Mouse (Mus musculus) spleen, adult 2 months (tissue): ENCODE measurements around the gene Gzmm. TPM values are rescaled to one million over a fixed set of nuclear protein-coding genes. Genes with fewer than 3 reads are reported as not detected.
A peak's percentile ranks its signal among the peaks of the same experiment; 100 is the strongest.

Source experiments
- DNase-seq, 2 experiments: peaks; one replicate each; pipeline versions ENCODE4 v3.0.0 to v3.0.0-alpha.2; 2012 to 2021; ENCODE audit warnings: low spot score in 2 of 2, low read depth in 1 of 2
- H3K27ac ChIP-seq: fragments of 200-500 bp; 2 replicates; pipeline ENCODE4 v1.5.1; 2012; ENCODE audit warnings: low read length, inconsistent platforms; ENCODE audit not compliant: insufficient read depth
- H3K27me3 ChIP-seq: fragments of 200-500 bp; 2 replicates; pipeline ENCODE4 v1.6.1; 2012; ENCODE audit warnings: mild to moderate bottlenecking, moderate library complexity, low read length, inconsistent platforms; ENCODE audit not compliant: control insufficient read depth, insufficient read depth
- H3K36me3 ChIP-seq: fragments of 200-500 bp; 2 replicates; pipeline ENCODE4 v1.6.1; 2012; ENCODE audit warnings: mild to moderate bottlenecking, low read length, inconsistent platforms; ENCODE audit not compliant: control insufficient read depth, insufficient read depth
- H3K4me1 ChIP-seq: fragments of 200-500 bp; 2 replicates; pipeline ENCODE4 v1.6.1; 2011; ENCODE audit warnings: inconsistent platforms; ENCODE audit not compliant: control insufficient read depth, insufficient read depth, insufficient read length
- H3K4me3 ChIP-seq: fragments of 200-500 bp; 2 replicates; pipeline ENCODE4 v1.5.1; 2011; ENCODE audit warnings: mild to moderate bottlenecking, inconsistent platforms; ENCODE audit not compliant: insufficient read depth, insufficient read length; ENCODE audit errors: extremely low read depth
- CTCF ChIP-seq: fragments of 200-500 bp; IDR thresholded peaks from 2 replicates; pipeline ENCODE4 v1.5.1; 2011; ENCODE audit warnings: mild to moderate bottlenecking, inconsistent platforms; ENCODE audit not compliant: insufficient read depth, insufficient read length, insufficient replicate concordance; ENCODE audit errors: extremely low read depth
- POLR2A ChIP-seq: fragments of 200-500 bp; IDR thresholded peaks from 2 replicates; pipeline ENCODE4 v1.6.1; 2011; ENCODE audit warnings: low read depth, low read length, inconsistent platforms
- WGBS: fragments of 180-500 bp; shearing (Covaris S2); methylation state at CpG from one replicate; pipeline ENCODE4 v1.1.7; 2018; 5-methylcytosine and 5-hydroxymethylcytosine counted together
- polyA plus RNA-seq: library from polyadenylated mRNA; depleted of rRNA; stranded (reverse); fragments of >200 nt; gene quantifications from 2 replicates; pipeline ENCODE4 v1.2.3, GENCODE M21; 2012

The Gzmm gene
- polyA plus RNA-seq, 1 experiment, result 1.8 TPM

GRCm38 (mm10) chr10:79712499-79713126, 23.8 kb downstream of the Gzmm start:
- H3K36me3 ChIP-seq, result peaks cover 14% of the 10 kb centered on the region
- TF ChIP-seq POLR2A, result no peak
- TF ChIP-seq CTCF, result peak; percentile 83; the same call in 1 of the 2 replicates
- H3K27ac ChIP-seq, result no peak overlapping the region
- 26% methylated on average over 5 of the region's 6 CpGs for WGBS
- H3K4me1 ChIP-seq, result peaks cover 7% of the 10 kb centered on the region; the same call in 1 of the 2 replicates
- DNase-seq, result peak in 1 of 2 experiments; percentile 66
- H3K4me3 ChIP-seq, result no peak overlapping the region
- H3K27me3 ChIP-seq, result peaks cover 12% of the 10 kb centered on the region

GRCm38 (mm10) chr10:79713163-79713562, 24.3 kb downstream of the Gzmm start:
- no peak overlapping the region for H3K4me3 ChIP-seq
- WGBS, result 49% methylated on average over 1 of the region's 1 CpGs
- TF ChIP-seq CTCF (no peak), POLR2A (no peak)
- no peak overlapping the region for H3K27ac ChIP-seq
- peaks cover 15% of the 10 kb centered on the region for H3K27me3 ChIP-seq
- H3K36me3 ChIP-seq, result peaks cover 14% of the 10 kb centered on the region
- H3K4me1 ChIP-seq, result peaks cover 7% of the 10 kb centered on the region; the same call in 1 of the 2 replicates
- DNase-seq, result no peak

GRCm38 (mm10) chr10:79714996-79715395, 26.2 kb downstream of the Gzmm start:
- no peak for TF ChIP-seq CTCF
- no peak for TF ChIP-seq POLR2A
- no peak overlapping the region for H3K4me3 ChIP-seq
- peaks cover 17% of the 10 kb centered on the region for H3K27me3 ChIP-seq
- DNase-seq, result no peak
- 55% methylated on average over 4 of the region's 4 CpGs for WGBS
- H3K36me3 ChIP-seq, result peaks cover 9% of the 10 kb centered on the region
- H3K27ac ChIP-seq, result no peak overlapping the region
- peaks cover 7% of the 10 kb centered on the region; the same call in 1 of the 2 replicates for H3K4me1 ChIP-seq

- H3K27me3 ChIP-seq, result peaks cover 17% of the 10 kb centered on the region
- peaks cover 7% of the 10 kb centered on the region; the same call in 1 of the 2 replicates for H3K4me1 ChIP-seq
- DNase-seq, result no peak
- H3K4me3 ChIP-seq, result peak within 1 kb of the TSS; percentile 44; the same call in 1 of the 2 replicates
- TF ChIP-seq POLR2A (no peak), CTCF (no peak)
- peaks cover 3% of the 10 kb centered on the region; the same call in 1 of the 2 replicates for H3K36me3 ChIP-seq
- 3% methylated on average over 84 of the region's 91 CpGs for WGBS
- no peak within 1 kb of the TSS for H3K27ac ChIP-seq
These were observed 27.6 kb downstream of the Gzmm start, which contains the start of gene Hcn2 for GRCm38 (mm10) chr10:79716254-79716987. TSS of gene Hcn2 (plus strand) at chr10:79716634.

- no peak for DNase-seq
- 2% methylated on average over 44 of the region's 44 CpGs for WGBS
- no peak for TF ChIP-seq CTCF
- no peak for TF ChIP-seq POLR2A
- H3K4me1 ChIP-seq, result peaks cover 7% of the 10 kb centered on the region; the same call in 1 of the 2 replicates
- peaks cover 17% of the 10 kb centered on the region for H3K27me3 ChIP-seq
- no peaks in the 10 kb centered on the region for H3K36me3 ChIP-seq
- peak overlapping the region; percentile 44; the same call in 1 of the 2 replicates for H3K4me3 ChIP-seq
- no peak overlapping the region for H3K27ac ChIP-seq
These were observed 28.2 kb downstream of the Gzmm start for GRCm38 (mm10) chr10:79716988-79717355.

- Histone ChIP-seq H3K27me3 (peaks cover 17% of the 10 kb centered on the region), H3K4me3 (no peak overlapping the region), H3K4me1 (peaks cover 7% of the 10 kb centered on the region; the same call in 1 of the 2 replicates), H3K36me3 (no peaks in the 10 kb centered on the region), H3K27ac (no peak overlapping the region)
- WGBS, result 7% methylated on average over 43 of the region's 43 CpGs
- DNase-seq, result peak in 1 of 2 experiments; percentile 27
- TF ChIP-seq POLR2A, result no peak
These were observed 29.0 kb downstream of the Gzmm start for GRCm38 (mm10) chr10:79717640-79718357.

GRCm38 (mm10) chr10:79721089-79721488, 32.3 kb downstream of the Gzmm start:
- Histone ChIP-seq H3K36me3 (no peaks in the 10 kb centered on the region), H3K27ac (no peak overlapping the region), H3K4me1 (peaks cover 7% of the 10 kb centered on the region; the same call in 1 of the 2 replicates), H3K27me3 (peaks cover 17% of the 10 kb centered on the region), H3K4me3 (no peak overlapping the region)
- 78% methylated on average over 5 of the region's 5 CpGs for WGBS
- DNase-seq, result no peak
- no peak for TF ChIP-seq POLR2A
- no peak for TF ChIP-seq CTCF
